Mouse (Mus musculus): ENCODE measurements around the gene Inafm1. TPM values are rescaled to one million over a fixed set of nuclear protein-coding genes. Genes with fewer than 3 reads are reported as not detected.
A peak's percentile ranks its signal among the peaks of the same experiment; 100 is the strongest.

The Inafm1 gene
- polyA plus RNA-seq (2015; fragmentation: Nextera tagmentation; extraction: Ambion mirVana), result 16.4 and 16.6 TPM in 2 replicates

GRCm38 (mm10) chr7:16273081-16273765 lies at the start of gene Inafm1:
Gene Inafm1, minus strand, starts transcription at chr7:16273617.
- peak within 1 kb of the TSS; percentile 95 for H3K4me2 ChIP-seq (replicated peaks)
- H3K4me3 ChIP-seq (replicated peaks), result peak within 1 kb of the TSS; percentile 67
- peaks cover 30% of the 10 kb centered on the region for H3K4me1 ChIP-seq (replicated peaks)
- H3K27ac ChIP-seq, result peak within 1 kb of the TSS; percentile 97
- peak within 1 kb of the TSS; percentile 70 for H3K9ac ChIP-seq
- ATAC-seq, result peak; percentile 85
- H3K9me3 ChIP-seq, result no peaks in the 10 kb centered on the region
- 1% methylated on average over 47 of the region's 49 CpGs for WGBS
- no peaks in the 10 kb centered on the region for H3K27me3 ChIP-seq (replicated peaks)
- peaks cover 19% of the 10 kb centered on the region for H3K36me3 ChIP-seq

GRCm38 (mm10) chr7:16320479-16320878 lies 47.1 kb upstream of the Inafm1 start:
- WGBS, result 87% methylated on average over 6 of the region's 6 CpGs
- Histone ChIP-seq H3K4me2 (replicated peaks) (no peak overlapping the region), H3K36me3 (no peaks in the 10 kb centered on the region), H3K9me3 (no peaks in the 10 kb centered on the region), H3K4me1 (replicated peaks) (no peaks in the 10 kb centered on the region), H3K27me3 (replicated peaks) (no peaks in the 10 kb centered on the region), H3K9ac (no peak overlapping the region), H3K27ac (no peak overlapping the region), H3K4me3 (replicated peaks) (no peak overlapping the region)
- no peak for ATAC-seq

- Histone ChIP-seq H3K27ac (no peak overlapping the region), H3K36me3 (no peaks in the 10 kb centered on the region), H3K9ac (no peak overlapping the region), H3K4me2 (replicated peaks) (no peak overlapping the region), H3K4me1 (replicated peaks) (peaks cover 3% of the 10 kb centered on the region), H3K27me3 (replicated peaks) (no peaks in the 10 kb centered on the region), H3K9me3 (no peaks in the 10 kb centered on the region), H3K4me3 (replicated peaks) (no peak overlapping the region)
- 93% methylated on average over 4 of the region's 4 CpGs for WGBS
- ATAC-seq, result no peak
Observed at GRCm38 (mm10) chr7:16319216-16319615, 45.8 kb upstream of the Inafm1 start.

GRCm38 (mm10) chr7:16317094-16317493 lies 43.7 kb upstream of the Inafm1 start:
- Histone ChIP-seq H3K36me3 (no peaks in the 10 kb centered on the region), H3K9ac (no peak overlapping the region), H3K4me1 (replicated peaks) (peaks cover 19% of the 10 kb centered on the region), H3K4me2 (replicated peaks) (no peak overlapping the region), H3K27ac (no peak overlapping the region), H3K27me3 (replicated peaks) (no peaks in the 10 kb centered on the region), H3K9me3 (no peaks in the 10 kb centered on the region), H3K4me3 (replicated peaks) (no peak overlapping the region)
- 73% methylated on average over 14 of the region's 14 CpGs for WGBS
- ATAC-seq, result no peak

- WGBS, result 46% methylated on average over 4 of the region's 4 CpGs
- H3K36me3 ChIP-seq, result no peaks in the 10 kb centered on the region
- H3K4me3 ChIP-seq (replicated peaks), result no peak overlapping the region
- 0 out of 2 replicates have a peak overlapping the region, but pooled peaks have one; percentile 6 for H3K27ac ChIP-seq
- no peak overlapping the region for H3K4me2 ChIP-seq (replicated peaks)
- H3K9me3 ChIP-seq, result no peaks in the 10 kb centered on the region
- no peak for ATAC-seq
- peaks cover 35% of the 10 kb centered on the region for H3K4me1 ChIP-seq (replicated peaks)
- no peaks in the 10 kb centered on the region for H3K27me3 ChIP-seq (replicated peaks)
- no peak overlapping the region for H3K9ac ChIP-seq
Observed at GRCm38 (mm10) chr7:16315222-16315759, 41.9 kb upstream of the Inafm1 start.

GRCm38 (mm10) chr7:16314221-16314775 lies 40.9 kb upstream of the Inafm1 start:
- ATAC-seq, result no peak
- Histone ChIP-seq H3K4me3 (replicated peaks) (peak overlapping the region; percentile 63), H3K27ac (peak overlapping the region; percentile 95), H3K9me3 (no peaks in the 10 kb centered on the region), H3K4me2 (replicated peaks) (peak overlapping the region; percentile 99), H3K36me3 (no peaks in the 10 kb centered on the region), H3K4me1 (replicated peaks) (peaks cover 45% of the 10 kb centered on the region), H3K9ac (peak overlapping the region; percentile 79; the same call in 1 of the 2 replicates), H3K27me3 (replicated peaks) (no peaks in the 10 kb centered on the region)
- WGBS, result 11% methylated on average over 13 of the region's 13 CpGs

GRCm38 (mm10) chr7:16313481-16314220 lies 40.2 kb upstream of the Inafm1 start:
- no peaks in the 10 kb centered on the region for H3K36me3 ChIP-seq
- H3K4me2 ChIP-seq (replicated peaks), result peak overlapping the region; percentile 99
- no peaks in the 10 kb centered on the region for H3K27me3 ChIP-seq (replicated peaks)
- H3K4me3 ChIP-seq (replicated peaks), result peak overlapping the region; percentile 63
- H3K9ac ChIP-seq, result peak overlapping the region; percentile 79
- no peaks in the 10 kb centered on the region for H3K9me3 ChIP-seq
- H3K4me1 ChIP-seq (replicated peaks), result peaks cover 52% of the 10 kb centered on the region
- H3K27ac ChIP-seq, result peak overlapping the region; percentile 95
- WGBS, result under 1% methylated on average over 65 of the region's 66 CpGs
- ATAC-seq, result peak; percentile 78

GRCm38 (mm10) chr7:16312672-16313311 lies 39.4 kb upstream of the Inafm1 start:
- Histone ChIP-seq H3K27me3 (replicated peaks) (no peaks in the 10 kb centered on the region), H3K4me1 (replicated peaks) (peaks cover 54% of the 10 kb centered on the region), H3K36me3 (no peaks in the 10 kb centered on the region), H3K9me3 (no peaks in the 10 kb centered on the region), H3K4me2 (replicated peaks) (peak overlapping the region; percentile 99), H3K27ac (peak overlapping the region; percentile 95), H3K9ac (peak overlapping the region; percentile 82), H3K4me3 (replicated peaks) (peak overlapping the region; percentile 63)
- ATAC-seq, result peak; percentile 48
- under 1% methylated on average over 12 of the region's 12 CpGs for WGBS

- Histone ChIP-seq H3K4me3 (replicated peaks) (peak overlapping the region; percentile 63), H3K4me2 (replicated peaks) (peak overlapping the region; percentile 99), H3K27ac (peak overlapping the region; percentile 95), H3K27me3 (replicated peaks) (no peaks in the 10 kb centered on the region), H3K9ac (peak overlapping the region; percentile 82), H3K4me1 (replicated peaks) (peaks cover 54% of the 10 kb centered on the region), H3K9me3 (no peaks in the 10 kb centered on the region), H3K36me3 (no peaks in the 10 kb centered on the region)
- ATAC-seq, result peak; percentile 24
- WGBS, result under 1% methylated on average over 49 of the region's 49 CpGs
Observed at GRCm38 (mm10) chr7:16312011-16312671, 38.7 kb upstream of the Inafm1 start.

GRCm38 (mm10) chr7:16311453-16312004 lies 38.1 kb upstream of the Inafm1 start:
- H3K4me1 ChIP-seq (replicated peaks), result peaks cover 54% of the 10 kb centered on the region

More at GRCm38 (mm10) chr7:16311453-16312004, 38.1 kb upstream of the Inafm1 start:
- ATAC-seq, result no peak
- Histone ChIP-seq H3K4me3 (replicated peaks) (peak overlapping the region; percentile 63), H3K9me3 (no peaks in the 10 kb centered on the region), H3K36me3 (no peaks in the 10 kb centered on the region), H3K27ac (peak overlapping the region; percentile 95), H3K4me2 (replicated peaks) (peak overlapping the region; percentile 99), H3K27me3 (replicated peaks) (no peaks in the 10 kb centered on the region), H3K9ac (peak overlapping the region; percentile 82)
- WGBS, result 1% methylated on average over 14 of the region's 14 CpGs
